Mouse (Mus musculus): ENCODE measurements around the gene Camta2.

DNA sequence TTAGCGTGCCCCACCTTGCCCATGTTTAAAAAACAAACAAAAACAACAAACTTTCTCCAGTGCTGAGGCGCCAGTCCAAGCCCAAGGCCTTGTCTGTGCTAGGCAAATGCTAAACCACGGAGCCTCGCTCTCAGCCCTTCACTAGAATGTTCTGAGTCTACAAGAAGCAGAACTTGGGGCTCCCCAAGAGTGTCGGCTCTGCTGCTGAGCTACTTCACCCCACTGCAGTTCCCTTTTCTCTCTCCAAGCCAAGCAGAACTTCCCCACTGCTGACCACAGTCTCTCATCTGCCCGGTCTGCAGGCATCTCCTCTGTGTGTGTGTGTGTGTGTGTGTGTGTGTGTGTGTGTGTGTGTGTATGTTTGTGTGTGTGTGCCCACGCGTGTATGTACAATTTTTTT, 8.0 kb downstream of the Camta2 start:
- TF ChIP-seq POLR2A (IDR thresholded peaks at IDR 0.05; ENCODE audit: borderline replicate concordance, extremely low read depth, insufficient read depth, insufficient read length, poor library complexity, severe bottlenecking) (no peak), CTCF (IDR thresholded peaks at IDR 0.05; ENCODE audit: borderline replicate concordance, extremely low read depth, insufficient read depth, insufficient read length) (no peak)
